Mouse (Mus musculus) CH12.LX (cell line): ENCODE measurements around the gene Mrm1.

Experiments used
- BHLHE40 ChIP-seq: IDR thresholded peaks from 2 replicates; pipeline ENCODE4 v1.6.1; 2011; ENCODE audit warnings: mild to moderate bottlenecking, low read depth, low read length, improper control_type of control experiment
- CHD2 ChIP-seq: IDR thresholded peaks from 2 replicates; pipeline ENCODE4 v1.6.1; 2011; ENCODE audit warnings: low read length, improper control_type of control experiment
- CTCF ChIP-seq, 2 experiments: IDR thresholded peaks in 1 of 2; conservative IDR thresholded peaks in 1 of 2; 2 replicates each; pipeline ENCODE4 v1.5.1; 2011 to 2012; ENCODE audit warnings: low read depth in 2 of 2, low read length in 2 of 2, improper control_type of control experiment in 1 of 2, inconsistent platforms in 1 of 2, mild to moderate bottlenecking in 1 of 2, moderate library complexity in 1 of 2
- EP300 ChIP-seq: IDR thresholded peaks from 2 replicates; pipeline ENCODE4 v1.6.1; 2011; ENCODE audit warnings: low read length, improper control_type of control experiment
- ETS1 ChIP-seq: conservative IDR thresholded peaks from 2 replicates; pipeline ENCODE4 v1.6.1; 2012; ENCODE audit warnings: low read depth, mild to moderate bottlenecking, inconsistent platforms, low read length, improper control_type of control experiment, moderate library complexity
- MAX ChIP-seq: IDR thresholded peaks from 2 replicates; pipeline ENCODE4 v1.6.1; 2011; ENCODE audit warnings: low read length, improper control_type of control experiment
- MYC ChIP-seq: IDR thresholded peaks from 2 replicates; pipeline ENCODE4 v1.6.1; 2011; ENCODE audit warnings: low read depth, mild to moderate bottlenecking, improper control_type of control experiment, low read length
- POLR2A ChIP-seq: IDR thresholded peaks from 2 replicates; pipeline ENCODE4 v1.6.1; 2011; ENCODE audit warnings: low read depth, mild to moderate bottlenecking, improper control_type of control experiment, low read length
- SIN3A ChIP-seq: IDR thresholded peaks from 2 replicates; pipeline ENCODE4 v1.6.1; 2012; ENCODE audit warnings: low read length, improper control_type of control experiment, inconsistent platforms
- SMC3 ChIP-seq: IDR thresholded peaks from 2 replicates; pipeline ENCODE4 v1.6.1; 2011; ENCODE audit warnings: low read depth, low read length, improper control_type of control experiment
- UBTF ChIP-seq: IDR thresholded peaks from 2 replicates; pipeline ENCODE4 v1.6.1; 2012; ENCODE audit warnings: low read depth, mild to moderate bottlenecking, inconsistent platforms, low read length, improper control_type of control experiment, moderate library complexity
- USF2 ChIP-seq: conservative IDR thresholded peaks from 2 replicates; pipeline ENCODE4 v1.6.1; 2011; ENCODE audit warnings: low read depth, low read length, improper control_type of control experiment
- ZKSCAN1 ChIP-seq: IDR thresholded peaks from 2 replicates; pipeline ENCODE4 v1.6.1; 2012; ENCODE audit warnings: low read depth, inconsistent platforms, low read length, improper control_type of control experiment, borderline replicate concordance
- ZMIZ1 ChIP-seq: IDR thresholded peaks from 2 replicates; pipeline ENCODE4 v1.6.1; 2012; ENCODE audit warnings: low read depth, mild to moderate bottlenecking, inconsistent platforms, low read length, improper control_type of control experiment

DNA sequence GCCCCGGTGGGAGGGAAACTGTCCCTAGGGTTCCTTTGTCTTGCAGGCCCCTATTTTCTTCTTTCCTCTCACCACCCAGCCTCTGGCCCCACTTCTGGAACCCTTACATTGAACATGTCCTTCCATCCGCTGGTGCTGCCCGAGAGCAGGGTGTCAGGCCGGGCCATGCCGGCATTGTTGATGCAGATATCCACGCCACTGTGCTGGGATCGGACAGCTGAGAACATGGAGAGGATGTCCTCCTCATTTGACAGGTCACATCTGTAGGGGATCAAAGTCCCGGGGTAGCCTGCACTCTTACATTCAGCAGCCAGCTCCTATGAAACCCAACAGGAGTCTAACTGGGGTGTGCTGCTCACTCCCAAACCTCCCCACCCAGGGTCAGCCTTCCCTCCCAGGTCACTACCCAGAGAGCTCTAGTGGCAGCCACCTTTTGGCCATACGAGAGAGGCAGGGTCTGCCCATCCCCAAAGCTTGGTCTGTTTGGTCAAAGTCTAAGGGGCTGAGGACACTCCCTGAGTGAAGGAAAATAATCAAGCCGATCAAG is 6.0 kb upstream of the Mrm1 start:
- TF ChIP-seq ZKSCAN1 = no peak
- TF ChIP-seq EP300 = no peak
- no peak for TF ChIP-seq ETS1
- TF ChIP-seq USF2 = no peak
- no peak for TF ChIP-seq CHD2
- TF ChIP-seq CTCF (conservative IDR thresholded peaks at IDR 0.05 in 1 of 2, IDR thresholded peaks at IDR 0.05 in 1 of 2; ENCODE audit: low read depth in 2 of 2, low read length in 2 of 2) = no peak
- no peak for TF ChIP-seq POLR2A
- no peak for TF ChIP-seq ZMIZ1
- no peak for TF ChIP-seq MYC
- TF ChIP-seq MAX = no peak
- no peak for TF ChIP-seq BHLHE40
- TF ChIP-seq UBTF = no peak
- no peak for TF ChIP-seq SIN3A
- no peak for TF ChIP-seq SMC3
